Mouse (Mus musculus) neural tube, embryonic 14.5 days (tissue): ENCODE results near the gene Aamdc. TPM values are rescaled to one million over a fixed set of nuclear protein-coding genes. Genes with fewer than 3 reads are reported as not detected.

Experiments
- ATAC-seq: fragments of 200-750 bp; cut with Nextera tagmentation; 2 replicates; pipeline ENCODE4 v1.8.0; 2017; ENCODE audit warnings: low read depth, mild to moderate bottlenecking, moderate TSS enrichment, moderate library complexity
- H3K27ac ChIP-seq: fragments of 300-500 bp; sonication (generic); 2 replicates; pipeline ENCODE4 v1.5.1; 2014; ENCODE audit warnings: low read depth, mild to moderate bottlenecking, control low read depth, low read length, moderate library complexity, mixed read lengths
- H3K27me3 ChIP-seq: fragments of 300-500 bp; sonication (generic); 2 replicates; pipeline ENCODE4 v1.6.1; 2014; ENCODE audit warnings: low read length; ENCODE audit not compliant: control insufficient read depth, insufficient read depth
- H3K36me3 ChIP-seq: fragments of 300-500 bp; sonication (generic); 2 replicates; pipeline ENCODE4 v1.6.1; 2014; ENCODE audit warnings: low read length, mixed read lengths; ENCODE audit not compliant: control insufficient read depth, insufficient read depth
- H3K4me1 ChIP-seq: fragments of 300-500 bp; sonication (generic); 2 replicates; pipeline ENCODE4 v1.6.1; 2014; ENCODE audit warnings: low read length; ENCODE audit not compliant: control insufficient read depth, insufficient read depth
- H3K4me2 ChIP-seq: fragments of 300-500 bp; sonication (generic); 2 replicates; pipeline ENCODE4 v1.6.1; 2014; ENCODE audit warnings: mild to moderate bottlenecking, low read depth, low read length, control low read depth
- H3K4me3 ChIP-seq: fragments of 300-500 bp; sonication (generic); 2 replicates; pipeline ENCODE4 v1.5.1; 2014; ENCODE audit warnings: low read depth, low read length, control low read depth, mixed read lengths
- H3K9ac ChIP-seq: fragments of 300-500 bp; sonication (generic); replicated peaks from 2 replicates; pipeline ENCODE4 v1.6.1; 2014; ENCODE audit warnings: low read depth, mild to moderate bottlenecking, control low read depth, low read length, mixed read lengths
- H3K9me3 ChIP-seq: fragments of 300-500 bp; sonication (generic); 2 replicates; pipeline ENCODE4 v1.6.1; 2016; ENCODE audit warnings: low read length; ENCODE audit not compliant: control insufficient read depth
- WGBS: fragments of 180-500 bp; shearing (Covaris S2); extraction: QIAGEN DNeasy Blood & Tissue Kit; methylation state at CpG from one replicate; pipeline ENCODE4 v1.1.7; 2014; 5-methylcytosine and 5-hydroxymethylcytosine counted together
- polyA plus RNA-seq: library from polyadenylated mRNA; unstranded; fragments of >200 nt; fragmentation: Nextera tagmentation; extraction: Ambion mirVana; gene quantifications from 2 replicates; pipeline ENCODE4 v1.2.1, GENCODE M21; 2014

The Aamdc gene
- polyA plus RNA-seq, 1 experiment from 2014 or later = 55.0 TPM

DNA sequence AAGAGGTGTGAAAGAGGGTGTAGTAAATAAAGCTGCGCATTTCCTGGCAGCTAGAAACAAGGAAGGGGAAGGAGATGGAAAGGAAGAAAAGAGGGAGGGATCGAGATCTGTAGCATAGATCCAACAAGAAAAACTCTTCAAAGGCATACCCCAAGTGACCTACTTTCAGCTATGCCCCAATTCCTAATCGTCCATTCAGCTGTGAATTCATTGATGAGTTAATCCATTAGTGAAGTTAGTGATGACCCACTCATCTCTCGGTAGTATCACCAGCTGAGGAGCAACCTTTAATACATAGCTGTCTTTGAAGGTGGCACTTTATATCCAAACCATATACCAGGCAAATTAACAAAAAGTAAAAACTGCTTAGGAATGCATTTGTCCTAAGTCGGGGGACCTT lies 9.2 kb upstream of the Aamdc start:
- no peaks in the 10 kb centered on the region for H3K9me3 ChIP-seq
- no peak overlapping the region for H3K4me3 ChIP-seq
- H3K27ac ChIP-seq = no peak overlapping the region
- 80% methylated on average over 5 of the region's 5 CpGs for WGBS
- peaks cover 8% of the 10 kb centered on the region for H3K4me1 ChIP-seq
- H3K36me3 ChIP-seq = no peaks in the 10 kb centered on the region
- no peak for ATAC-seq
- H3K27me3 ChIP-seq = no peaks in the 10 kb centered on the region
- no peak overlapping the region for H3K9ac ChIP-seq
- no peak overlapping the region for H3K4me2 ChIP-seq

DNA sequence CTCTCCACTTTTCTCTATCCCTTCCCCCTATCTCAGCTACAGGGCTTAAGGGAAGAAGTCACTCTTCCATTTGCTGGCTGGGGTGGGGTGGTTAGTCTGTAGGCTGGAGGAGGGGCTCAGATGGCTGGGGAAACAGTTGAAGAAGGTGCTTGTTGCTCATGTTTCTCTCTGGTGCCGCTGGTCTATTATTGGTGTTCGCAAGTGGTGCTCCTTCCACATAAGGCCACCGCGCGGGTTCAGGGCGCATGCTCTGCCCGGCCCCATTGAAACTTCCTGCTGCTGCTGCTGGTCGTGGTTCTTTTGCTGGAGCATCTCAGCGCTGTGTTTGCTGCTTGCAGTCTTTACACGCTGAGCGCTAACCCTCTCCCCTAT lies 1.5 kb upstream of the Aamdc start:
- 0% methylated on average over 10 of the region's 11 CpGs for WGBS
- Histone ChIP-seq H3K9ac (peak overlapping the region; percentile 98), H3K4me3 (peak overlapping the region; percentile 100), H3K36me3 (no peaks in the 10 kb centered on the region), H3K27me3 (no peaks in the 10 kb centered on the region), H3K4me2 (peak overlapping the region; percentile 68), H3K9me3 (no peaks in the 10 kb centered on the region), H3K4me1 (peaks cover 13% of the 10 kb centered on the region), H3K27ac (peak overlapping the region; percentile 93)
- ATAC-seq = peak; percentile 54

DNA sequence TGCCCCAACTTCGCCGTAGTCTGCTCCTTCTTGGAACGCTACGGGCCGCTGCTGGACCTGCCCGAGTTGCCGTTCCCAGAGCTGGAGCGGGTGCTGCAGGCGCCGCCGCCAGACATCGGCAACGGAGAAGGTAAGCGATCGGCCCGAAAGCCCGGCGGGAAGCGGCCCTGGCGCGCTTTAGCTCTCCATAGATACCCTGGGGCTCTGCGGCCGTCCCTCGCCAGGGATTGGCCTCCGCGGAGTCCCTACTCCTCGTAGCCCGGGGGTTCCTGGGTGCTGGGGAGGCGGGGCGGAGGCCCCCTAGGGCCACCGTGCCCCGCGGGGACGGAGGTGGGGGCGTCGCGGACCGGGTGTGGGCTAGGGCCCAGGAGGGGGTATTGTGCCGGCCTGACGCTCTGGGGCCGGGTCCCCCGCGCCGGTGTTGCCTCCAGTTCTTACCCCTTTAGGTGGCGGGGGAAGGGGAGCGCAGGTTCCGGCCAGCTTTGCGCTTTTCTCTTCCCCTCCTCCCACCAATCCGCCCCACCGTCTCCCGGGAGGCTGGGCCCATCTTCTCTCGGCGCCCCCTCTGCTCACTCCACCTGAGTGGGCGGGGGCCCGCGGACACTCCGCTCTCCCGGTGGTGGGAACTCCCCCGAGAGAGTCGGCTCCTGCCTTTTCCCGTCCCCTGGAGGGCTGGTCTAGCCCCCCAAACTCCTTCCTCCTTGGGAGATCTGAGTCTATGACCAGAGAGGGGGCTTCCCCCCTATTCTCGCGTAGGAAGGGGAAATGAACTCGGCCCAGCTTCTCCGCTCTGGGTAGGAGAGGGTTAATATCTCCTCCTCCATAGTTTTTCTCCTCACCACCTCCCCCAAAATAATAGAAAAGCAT lies 912 bp upstream of the Aamdc start:
- H3K4me3 ChIP-seq = peak overlapping the region; percentile 100
- H3K4me1 ChIP-seq = peaks cover 13% of the 10 kb centered on the region
- under 1% methylated on average over 58 of the region's 65 CpGs for WGBS
- H3K9ac ChIP-seq = peak overlapping the region; percentile 98
- H3K4me2 ChIP-seq = peak overlapping the region; percentile 68
- ATAC-seq = peak; percentile 41
- no peaks in the 10 kb centered on the region for H3K9me3 ChIP-seq
- H3K36me3 ChIP-seq = no peaks in the 10 kb centered on the region
- no peaks in the 10 kb centered on the region for H3K27me3 ChIP-seq
- peak overlapping the region; percentile 93 for H3K27ac ChIP-seq

DNA sequence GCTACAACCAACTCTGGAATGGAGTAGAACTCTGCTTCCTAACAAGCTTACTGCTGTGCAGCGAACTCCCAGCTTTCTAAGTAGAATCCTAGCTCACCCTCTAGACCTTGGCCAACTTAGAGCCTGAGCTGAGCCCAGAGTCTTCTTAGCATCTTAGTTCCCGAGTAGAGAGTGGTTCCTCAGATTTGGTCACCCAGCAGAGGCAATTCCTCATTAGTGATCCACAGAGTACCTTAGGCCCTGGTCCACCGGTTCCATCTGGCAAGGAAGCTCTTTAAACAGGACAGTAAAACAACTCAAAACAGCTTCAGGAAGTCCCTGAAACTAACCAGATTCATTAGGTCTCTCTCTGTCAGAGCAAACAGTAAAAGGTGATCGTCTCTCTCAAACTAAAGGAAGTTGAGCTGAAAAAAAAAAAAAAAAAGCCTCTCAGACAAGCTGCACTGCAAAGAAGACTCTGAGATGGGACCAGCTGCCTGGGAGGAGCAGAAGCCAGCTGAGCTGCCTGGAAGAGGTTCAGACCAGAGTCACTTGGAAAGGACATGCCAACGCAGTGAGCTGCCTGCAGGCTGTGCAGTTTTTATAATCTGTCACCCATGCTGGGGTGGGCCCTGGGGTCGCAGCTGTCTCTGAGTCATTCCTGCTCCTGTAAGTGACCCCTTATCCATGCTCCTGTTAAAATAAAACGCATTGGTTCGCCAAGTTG lies 783 bp downstream of the Aamdc start:
- H3K27ac ChIP-seq = no peak overlapping the region
- 0 out of 2 replicates have a peak, but pooled peaks have one; percentile 2 for ATAC-seq

DNA sequence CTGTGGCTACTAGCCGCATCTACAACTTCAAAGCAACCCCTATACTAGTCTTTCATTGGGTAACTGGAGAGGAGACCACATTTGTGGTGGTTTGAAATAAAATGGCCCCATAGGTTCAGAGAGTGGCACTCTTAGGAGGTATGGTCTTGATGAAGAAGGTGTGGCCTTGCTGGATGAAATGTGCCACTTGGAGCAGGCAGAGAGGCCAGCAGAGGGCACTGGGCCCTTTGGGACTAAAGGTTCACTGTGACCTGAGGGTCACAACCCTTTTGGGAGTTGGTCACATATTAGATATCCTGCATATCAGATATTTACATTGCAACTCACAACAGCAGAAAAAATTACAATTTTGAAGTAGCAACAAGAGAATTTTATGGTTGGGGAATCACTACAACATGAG lies 8.9 kb downstream of the Aamdc start:
- H3K9ac ChIP-seq = no peak overlapping the region
- H3K4me3 ChIP-seq = no peak overlapping the region
- WGBS = 78% methylated on average over 1 of the region's 1 CpGs
- no peaks in the 10 kb centered on the region for H3K27me3 ChIP-seq
- no peaks in the 10 kb centered on the region for H3K36me3 ChIP-seq
- H3K9me3 ChIP-seq = no peaks in the 10 kb centered on the region
- H3K4me2 ChIP-seq = no peak overlapping the region
- ATAC-seq = no peak
- H3K27ac ChIP-seq = no peak overlapping the region
- no peaks in the 10 kb centered on the region for H3K4me1 ChIP-seq

More for the DNA sequence above, 783 bp downstream of the Aamdc start:
- H3K36me3 ChIP-seq = no peaks in the 10 kb centered on the region
- 35% methylated on average over 8 of the region's 8 CpGs for WGBS
- peak overlapping the region; percentile 82 for H3K4me2 ChIP-seq
- H3K4me3 ChIP-seq = peak overlapping the region; percentile 100
- H3K9me3 ChIP-seq = no peaks in the 10 kb centered on the region
- peaks cover 13% of the 10 kb centered on the region for H3K4me1 ChIP-seq
- H3K9ac ChIP-seq = peak overlapping the region; percentile 50
- H3K27me3 ChIP-seq = no peaks in the 10 kb centered on the region

DNA sequence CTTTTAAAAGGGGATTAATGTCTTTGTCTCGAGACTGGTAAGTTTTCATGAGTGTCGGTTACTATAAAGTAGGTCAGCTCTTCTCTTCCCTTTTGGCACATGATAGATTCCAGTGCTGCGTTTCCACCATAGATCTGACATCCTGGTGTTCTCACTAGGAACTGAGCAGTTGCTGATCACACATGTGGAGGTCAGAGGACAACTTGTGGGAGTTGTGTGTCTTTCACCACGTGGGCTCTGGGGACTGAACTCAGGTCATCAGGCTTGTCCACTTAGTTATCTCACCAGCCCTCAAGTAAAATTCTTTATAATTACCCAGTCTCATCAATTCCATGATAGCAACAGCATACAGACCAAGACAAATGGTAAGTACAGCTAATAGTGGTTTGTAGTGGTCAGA lies 9.9 kb downstream of the Aamdc start:
- Histone ChIP-seq H3K9ac (no peak overlapping the region), H3K9me3 (no peaks in the 10 kb centered on the region), H3K27me3 (no peaks in the 10 kb centered on the region), H3K4me1 (no peaks in the 10 kb centered on the region), H3K4me3 (no peak overlapping the region), H3K36me3 (no peaks in the 10 kb centered on the region), H3K27ac (no peak overlapping the region), H3K4me2 (no peak overlapping the region)
- ATAC-seq = no peak
- WGBS = 85% methylated on average over 4 of the region's 4 CpGs

DNA sequence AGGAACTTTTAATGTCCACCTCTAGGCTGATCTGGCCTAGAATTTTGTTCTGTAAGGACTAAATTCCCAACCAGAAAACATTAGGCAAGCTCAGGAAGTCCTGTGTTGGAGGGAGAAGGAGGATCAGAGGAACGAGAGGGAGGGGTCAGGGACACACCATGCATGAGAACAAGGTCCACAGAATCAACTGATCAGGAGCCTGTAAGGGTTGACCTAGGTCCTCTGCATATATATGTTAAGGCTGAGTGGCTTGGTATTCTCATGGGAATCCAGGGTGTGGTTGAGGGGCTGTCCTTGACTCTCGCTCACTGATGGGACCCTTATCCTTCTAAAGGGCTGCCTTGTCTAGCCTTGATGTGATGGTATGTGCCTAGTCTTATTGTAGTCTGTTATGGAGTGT lies 15.7 kb downstream of the Aamdc start:
- Histone ChIP-seq H3K9ac (no peak overlapping the region), H3K36me3 (no peaks in the 10 kb centered on the region), H3K4me2 (no peak overlapping the region), H3K9me3 (no peaks in the 10 kb centered on the region), H3K4me1 (no peaks in the 10 kb centered on the region), H3K27me3 (no peaks in the 10 kb centered on the region), H3K27ac (no peak overlapping the region), H3K4me3 (no peak overlapping the region)
- 94% methylated on average over 2 of the region's 2 CpGs for WGBS
- ATAC-seq = no peak

DNA sequence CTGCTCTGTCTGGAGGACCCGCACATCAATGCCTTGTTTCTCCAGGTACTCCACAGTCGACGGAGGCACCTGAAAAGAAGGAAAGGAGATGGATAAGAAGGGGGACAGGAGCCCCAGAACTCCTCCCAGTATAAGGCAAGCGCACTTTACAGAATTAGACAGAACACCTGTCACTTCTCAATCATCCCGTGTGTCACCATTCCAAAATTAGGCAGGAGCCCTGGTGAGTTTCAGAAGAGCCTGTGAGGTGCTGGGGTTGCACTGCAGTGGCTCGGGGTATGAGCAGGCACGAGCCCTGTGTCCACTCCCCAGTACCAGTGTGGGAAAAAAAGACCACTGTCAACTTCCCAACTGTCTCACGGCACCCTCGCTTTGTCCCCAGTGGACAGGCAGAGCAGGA lies 28.6 kb downstream of the Aamdc start:
- Histone ChIP-seq H3K27me3 (no peaks in the 10 kb centered on the region), H3K9me3 (no peaks in the 10 kb centered on the region), H3K4me3 (no peak overlapping the region), H3K4me2 (no peak overlapping the region), H3K36me3 (no peaks in the 10 kb centered on the region; the same call in 1 of the 2 replicates), H3K27ac (no peak overlapping the region), H3K9ac (no peak overlapping the region), H3K4me1 (no peaks in the 10 kb centered on the region)
- WGBS = 92% methylated on average over 9 of the region's 9 CpGs
- ATAC-seq = no peak

DNA sequence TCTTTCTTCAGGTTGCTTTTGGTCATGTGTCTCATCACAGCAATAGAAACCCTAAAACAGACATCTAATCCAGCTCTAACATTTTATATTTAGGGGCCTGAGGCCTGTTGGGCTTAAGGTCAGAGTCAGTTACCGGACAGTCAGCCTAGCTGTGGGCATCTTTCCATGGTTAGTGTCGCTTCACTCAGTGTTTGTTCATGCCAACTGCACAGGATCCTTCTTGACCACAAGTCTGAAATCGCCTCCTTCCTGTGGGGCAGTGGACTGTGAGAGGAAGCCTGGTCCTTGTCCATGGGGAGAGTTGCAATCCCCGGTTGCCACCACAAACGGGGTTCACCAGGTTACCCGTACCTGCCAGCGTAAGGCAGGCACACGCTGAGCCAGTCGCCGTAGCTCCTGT lies 30.0 kb downstream of the Aamdc start:
- H3K27ac ChIP-seq = no peak overlapping the region
- H3K4me1 ChIP-seq = no peaks in the 10 kb centered on the region
- no peaks in the 10 kb centered on the region; the same call in 1 of the 2 replicates for H3K36me3 ChIP-seq
- no peak overlapping the region for H3K4me2 ChIP-seq
- H3K27me3 ChIP-seq = no peaks in the 10 kb centered on the region
- no peaks in the 10 kb centered on the region for H3K9me3 ChIP-seq
- no peak for ATAC-seq
- H3K4me3 ChIP-seq = no peak overlapping the region
- no peak overlapping the region for H3K9ac ChIP-seq
- WGBS = 92% methylated on average over 10 of the region's 10 CpGs
